Mouse (Mus musculus) adrenal gland, adult 8-10 months (tissue): ENCODE results near the gene Plxna3. TPM values are rescaled to one million over a fixed set of nuclear protein-coding genes. Genes with fewer than 3 reads are reported as not detected.

Experiments used
- DNase-seq: peaks from one replicate; pipeline ENCODE4 v3.0.0; 2022
- microRNA-seq, 2 experiments: library from miRNA; unstranded; fragments of <30 nt; microRNA quantifications; one replicate each; pipeline ENCODE4 v1.2.0; 2022
- total RNA-seq, 4 experiments: library from RNA; stranded (reverse); gene quantifications; 2 replicates each; pipeline ENCODE4 v1.2.4; 2022

The Plxna3 gene
- total RNA-seq, 4 experiments from 2014 or later = 7.2 to 29.6 (median 19.1) TPM

GRCm38 (mm10) chrX:74368209-74368909 is 39.5 kb downstream of the Plxna3 start:
- peak; percentile 56 for DNase-seq

GRCm38 (mm10) chrX:74372888-74373549 is 44.2 kb downstream of the Plxna3 start, which contains the start of the genes Ubl4a and Slc10a3:
Gene Ubl4a (minus strand): TSS chrX:74373218.
Gene Slc10a3 (minus strand): TSS chrX:74373349.
- DNase-seq = peak; percentile 87

- DNase-seq = no peak
Observed at GRCm38 (mm10) chrX:74384451-74384850, 55.6 kb downstream of the Plxna3 start.

- DNase-seq = no peak
Observed at GRCm38 (mm10) chrX:74388153-74388552, 59.3 kb downstream of the Plxna3 start.

- peak; percentile 81 for DNase-seq
Observed at GRCm38 (mm10) chrX:74392535-74393443, 63.9 kb downstream of the Plxna3 start, which contains the start of the genes Fam3a and Ikbkg. Gene Fam3a (minus strand): TSS chrX:74393272. Gene Ikbkg (plus strand): TSS chrX:74393290.

Small RNA genes lying within 50 kb of the gene (microRNA-seq; reads per million reads assigned to microRNA genes)
- 0 to 0.18 reads per million in 2 experiments for gene Mir7092

Other genes with a start within 250 kb of the Plxna3 start
- not detected for gene Opn1mw, start 201.6 kb upstream of the Plxna3 start, total RNA-seq
- gene Mecp2, start 193.7 kb upstream of the Plxna3 start, total RNA-seq = 10 to 100 TPM; 37.8 to 56.5 (median 46.9) TPM
- gene Tex28, start 161.2 kb upstream of the Plxna3 start, total RNA-seq = not detected
- not detected for gene Tktl1, start 151.8 kb upstream of the Plxna3 start, total RNA-seq
- gene Flna, start 79.2 kb upstream of the Plxna3 start, total RNA-seq = 100 to 1,000 TPM; 133 to 200 (median 168) TPM
- gene Emd, start 74.4 kb upstream of the Plxna3 start, total RNA-seq = 10 to 100 TPM; 47.9 to 68.8 (median 57.1) TPM
- gene Rpl10, start 58.3 kb upstream of the Plxna3 start, total RNA-seq = 100 to 1,000 TPM; 315 to 542 (median 416) TPM
- gene Taz, start 47.2 kb upstream of the Plxna3 start, total RNA-seq = 100 to 1,000 TPM in 2 of 4 experiments, 10 to 100 TPM in 2; 82.9 to 124 (median 103) TPM
- gene Dnase1l1, start 46.7 kb upstream of the Plxna3 start, total RNA-seq = 10 to 100 TPM; 16.3 to 28.6 (median 21.8) TPM
- 100 to 1,000 TPM; 246 to 263 (median 258) TPM for gene Atp6ap1, start 32.0 kb upstream of the Plxna3 start, total RNA-seq
- 100 to 1,000 TPM; 219 to 342 (median 266) TPM for gene Gdi1, start 24.1 kb upstream of the Plxna3 start, total RNA-seq
- gene Fam50a, start 16.0 kb upstream of the Plxna3 start, total RNA-seq = 10 to 100 TPM; 62.3 to 82.0 (median 71.6) TPM
- gene Lage3, start 24.6 kb downstream of the Plxna3 start, total RNA-seq = 10 to 100 TPM; 50.0 to 63.9 (median 53.6) TPM
- gene Ubl4a, start 44.2 kb downstream of the Plxna3 start, total RNA-seq = 10 to 100 TPM; 65.7 to 68.0 (median 66.7) TPM
- gene Slc10a3, start 44.3 kb downstream of the Plxna3 start, total RNA-seq = 10 to 100 TPM; 22.6 to 29.6 (median 26.1) TPM
- gene Fam3a, start 64.2 kb downstream of the Plxna3 start, total RNA-seq = 10 to 100 TPM; 25.4 to 44.8 (median 33.5) TPM
- 100 to 1,000 TPM in 2 of 4 experiments, 10 to 100 TPM in 2; 68.7 to 107 (median 88.8) TPM for gene Ikbkg, start 64.2 kb downstream of the Plxna3 start, total RNA-seq
- gene G6pdx, start 100.1 kb downstream of the Plxna3 start, total RNA-seq = 100 to 1,000 TPM; 190 to 204 (median 198) TPM
- not detected for gene Gm6880, start 152.3 kb downstream of the Plxna3 start, total RNA-seq
- gene Olfr1326-ps1, start 245.8 kb downstream of the Plxna3 start, total RNA-seq = not detected